Mouse (Mus musculus): ENCODE measurements at regions not wholly inside any gene's neighbourhood (a gene's known extent, or its start where the extent isn't known, plus 50 kb on each side); places are given as distances from the start of the nearest gene placed in this dataset.

GRCm38 (mm10) chr4:54767506-54768200 lies 177.2 kb upstream of the Zfp462 start:
- WGBS = 18% methylated on average over 8 of the region's 8 CpGs
- no peak overlapping the region for H3K27ac ChIP-seq
- H3K4me1 ChIP-seq = peaks cover 22% of the 10 kb centered on the region
- H3K27me3 ChIP-seq = no peaks in the 10 kb centered on the region
- no peaks in the 10 kb centered on the region for H3K36me3 ChIP-seq (ENCODE audit: poor library complexity, severe bottlenecking)
- no peak overlapping the region for H3K9ac ChIP-seq
- H3K4me2 ChIP-seq = no peak overlapping the region
- H3K4me3 ChIP-seq = no peak overlapping the region
- H3K9me3 ChIP-seq (replicated peaks) = no peaks in the 10 kb centered on the region
- ATAC-seq = no peak

DNA sequence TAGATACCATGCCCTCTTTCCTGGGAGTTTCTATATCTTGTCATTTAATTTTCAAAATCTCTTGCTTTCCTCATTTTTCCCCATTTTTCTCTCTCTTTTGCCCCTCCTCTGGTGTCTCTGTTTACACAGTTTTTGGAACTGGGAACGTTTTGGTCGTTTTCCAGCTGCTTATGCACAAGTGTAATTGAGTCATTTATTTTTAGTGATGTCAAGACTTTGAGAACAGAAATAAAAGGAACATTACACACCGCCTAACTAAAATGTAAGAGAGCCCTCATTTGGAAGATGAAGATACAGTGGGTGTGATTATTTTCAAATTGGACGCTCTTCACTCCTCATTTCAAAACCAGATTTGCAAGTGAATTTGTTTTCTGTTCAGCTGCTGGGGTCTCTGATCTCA lies 176.0 kb upstream of the Zfp462 start:
- Histone ChIP-seq H3K9ac (no peak overlapping the region), H3K4me2 (no peak overlapping the region), H3K27ac (no peak overlapping the region), H3K4me3 (no peak overlapping the region), H3K4me1 (peaks cover 22% of the 10 kb centered on the region), H3K9me3 (replicated peaks) (no peaks in the 10 kb centered on the region), H3K27me3 (no peaks in the 10 kb centered on the region), H3K36me3 (ENCODE audit: poor library complexity, severe bottlenecking) (no peaks in the 10 kb centered on the region)
- WGBS = 32% methylated on average over 4 of the region's 4 CpGs
- no peak for ATAC-seq

DNA sequence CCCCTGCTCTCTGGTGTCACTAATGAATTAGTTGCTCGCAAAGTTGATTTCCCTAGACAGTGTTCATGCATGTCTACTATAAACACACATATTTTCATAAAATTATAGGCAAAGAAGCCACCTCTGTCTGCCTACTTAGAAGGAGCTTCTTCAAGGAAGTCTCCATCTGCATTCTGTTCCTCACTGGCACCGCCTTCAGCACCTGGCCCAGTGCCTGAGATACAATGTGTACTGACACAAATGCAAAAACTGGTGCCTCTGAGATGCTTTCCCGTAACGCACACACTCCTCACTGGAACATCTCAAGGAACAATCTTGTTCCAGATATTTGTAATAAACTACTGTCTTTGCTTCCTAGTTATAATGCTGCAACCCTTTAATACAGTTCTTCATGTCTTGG lies 170.8 kb upstream of the Zfp462 start:
- Histone ChIP-seq H3K4me3 (no peak overlapping the region), H3K9me3 (replicated peaks) (no peaks in the 10 kb centered on the region), H3K4me1 (peaks cover 6% of the 10 kb centered on the region), H3K27me3 (no peaks in the 10 kb centered on the region), H3K9ac (no peak overlapping the region), H3K4me2 (no peak overlapping the region), H3K27ac (no peak overlapping the region), H3K36me3 (ENCODE audit: poor library complexity, severe bottlenecking) (no peaks in the 10 kb centered on the region)
- WGBS = 81% methylated on average over 4 of the region's 4 CpGs
- ATAC-seq = no peak

- Histone ChIP-seq H3K27ac (no peak overlapping the region), H3K27me3 (no peaks in the 10 kb centered on the region), H3K9ac (no peak overlapping the region), H3K4me1 (no peaks in the 10 kb centered on the region), H3K9me3 (replicated peaks) (no peaks in the 10 kb centered on the region), H3K4me2 (no peak overlapping the region), H3K4me3 (no peak overlapping the region), H3K36me3 (ENCODE audit: poor library complexity, severe bottlenecking) (no peaks in the 10 kb centered on the region)
- no peak; the same call in 1 of the 2 replicates for ATAC-seq
Measured at GRCm38 (mm10) chr4:54774717-54775116, 170.1 kb upstream of the Zfp462 start.

- no peak for ATAC-seq
- no peak overlapping the region for H3K27ac ChIP-seq
- no peaks in the 10 kb centered on the region for H3K36me3 ChIP-seq (ENCODE audit: poor library complexity, severe bottlenecking)
- no peak overlapping the region for H3K4me3 ChIP-seq
- no peaks in the 10 kb centered on the region for H3K27me3 ChIP-seq
- H3K9me3 ChIP-seq (replicated peaks) = no peaks in the 10 kb centered on the region
- H3K4me2 ChIP-seq = no peak overlapping the region
- WGBS = 65% methylated on average over 4 of the region's 4 CpGs
- no peaks in the 10 kb centered on the region for H3K4me1 ChIP-seq
- H3K9ac ChIP-seq = no peak overlapping the region
Measured at GRCm38 (mm10) chr4:54780511-54780910, 164.3 kb upstream of the Zfp462 start.

DNA sequence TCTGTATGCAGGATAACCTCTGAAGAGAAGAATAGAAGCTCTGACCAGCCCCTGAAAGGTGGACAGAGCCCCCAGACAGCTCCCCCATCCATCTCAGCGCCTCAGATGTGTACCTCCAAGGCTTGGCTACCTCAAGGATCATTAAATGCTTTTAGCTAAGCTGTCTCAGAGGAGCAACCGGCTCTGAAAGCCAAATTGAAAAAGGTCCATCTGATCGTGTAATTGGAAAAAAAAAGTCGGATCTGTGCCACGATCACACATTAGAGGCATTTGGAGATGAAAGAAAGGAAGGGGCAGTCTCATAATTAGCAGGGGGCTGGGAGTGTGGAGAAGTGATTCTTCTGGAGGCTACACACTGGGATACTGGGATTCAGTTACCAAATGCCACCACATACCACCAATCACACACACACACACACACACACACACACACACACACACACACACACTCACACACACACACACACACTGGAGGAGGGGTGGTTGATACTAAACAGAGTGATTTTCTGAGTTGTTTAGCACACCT lies 153.6 kb upstream of the Zfp462 start:
- Histone ChIP-seq H3K9ac (no peak overlapping the region), H3K27ac (peak overlapping the region; percentile 68), H3K4me2 (no peak overlapping the region), H3K36me3 (ENCODE audit: poor library complexity, severe bottlenecking) (no peaks in the 10 kb centered on the region), H3K4me1 (peaks cover 10% of the 10 kb centered on the region), H3K9me3 (replicated peaks) (no peaks in the 10 kb centered on the region), H3K27me3 (no peaks in the 10 kb centered on the region), H3K4me3 (no peak overlapping the region)
- WGBS = 11% methylated on average over 5 of the region's 5 CpGs
- ATAC-seq = peak; percentile 63; the same call in 1 of the 2 replicates

- Histone ChIP-seq H3K4me3 (no peak overlapping the region), H3K9ac (no peak overlapping the region), H3K9me3 (replicated peaks) (no peaks in the 10 kb centered on the region), H3K4me1 (peaks cover 10% of the 10 kb centered on the region), H3K36me3 (ENCODE audit: poor library complexity, severe bottlenecking) (no peaks in the 10 kb centered on the region), H3K4me2 (no peak overlapping the region), H3K27me3 (no peaks in the 10 kb centered on the region), H3K27ac (no peak overlapping the region)
- no peak for ATAC-seq
- WGBS = 92% methylated on average over 2 of the region's 2 CpGs
Measured at GRCm38 (mm10) chr4:54793857-54794256, 151.0 kb upstream of the Zfp462 start.

DNA sequence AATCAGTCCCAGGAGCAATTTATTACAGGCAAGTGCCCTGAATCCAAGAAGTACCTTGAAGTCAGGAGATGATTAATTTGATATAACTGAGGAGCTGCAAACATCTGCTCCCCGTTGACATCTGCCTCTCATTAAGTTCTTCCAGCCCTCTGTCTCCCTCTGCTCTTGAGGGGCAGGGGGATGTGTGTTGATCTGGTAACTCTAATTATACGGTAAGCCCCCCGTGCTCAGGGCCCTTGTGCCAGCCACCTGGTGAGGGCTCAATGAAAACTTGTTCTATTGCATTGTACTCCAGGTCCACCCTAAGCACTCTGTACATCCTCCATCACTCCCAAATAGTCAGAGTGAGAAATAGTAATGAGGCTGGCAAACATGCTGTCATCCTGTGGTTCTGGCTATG lies 149.6 kb upstream of the Zfp462 start:
- Histone ChIP-seq H3K9ac (no peak overlapping the region), H3K4me3 (no peak overlapping the region), H3K9me3 (replicated peaks) (no peaks in the 10 kb centered on the region), H3K4me1 (peaks cover 10% of the 10 kb centered on the region), H3K27me3 (no peaks in the 10 kb centered on the region), H3K36me3 (ENCODE audit: poor library complexity, severe bottlenecking) (no peaks in the 10 kb centered on the region), H3K27ac (no peak overlapping the region), H3K4me2 (no peak overlapping the region)
- peak; percentile 36; the same call in 1 of the 2 replicates for ATAC-seq
- 26% methylated on average over 3 of the region's 3 CpGs for WGBS

DNA sequence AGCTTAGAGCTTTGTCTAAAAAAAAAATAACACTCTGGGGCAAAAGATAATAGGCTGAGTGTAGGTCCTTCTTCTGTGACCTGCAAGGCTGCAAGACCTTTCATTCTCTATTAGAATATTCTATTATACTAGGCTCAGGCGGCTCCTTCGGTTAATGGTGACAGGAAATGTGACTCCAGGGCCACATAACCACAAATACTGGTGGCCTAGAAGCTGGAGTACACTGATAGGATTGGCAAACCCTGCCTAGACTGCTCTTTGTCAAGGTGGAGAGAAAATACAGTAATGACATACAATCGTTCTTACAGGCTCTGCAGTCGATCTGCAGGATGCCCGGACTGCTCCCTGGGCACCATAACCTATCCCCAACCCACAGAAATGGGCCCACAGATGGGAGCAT lies 146.3 kb upstream of the Zfp462 start:
- no peak overlapping the region for H3K9ac ChIP-seq
- no peak overlapping the region for H3K4me2 ChIP-seq
- H3K27me3 ChIP-seq = no peaks in the 10 kb centered on the region
- no peak for ATAC-seq
- no peak overlapping the region for H3K27ac ChIP-seq
- H3K9me3 ChIP-seq (replicated peaks) = no peaks in the 10 kb centered on the region
- H3K36me3 ChIP-seq (ENCODE audit: poor library complexity, severe bottlenecking) = no peaks in the 10 kb centered on the region
- 0 out of 2 replicates have a peak, but pooled peaks cover 3% of the 10 kb centered on the region for H3K4me1 ChIP-seq
- no peak overlapping the region for H3K4me3 ChIP-seq
- 84% methylated on average over 5 of the region's 5 CpGs for WGBS

DNA sequence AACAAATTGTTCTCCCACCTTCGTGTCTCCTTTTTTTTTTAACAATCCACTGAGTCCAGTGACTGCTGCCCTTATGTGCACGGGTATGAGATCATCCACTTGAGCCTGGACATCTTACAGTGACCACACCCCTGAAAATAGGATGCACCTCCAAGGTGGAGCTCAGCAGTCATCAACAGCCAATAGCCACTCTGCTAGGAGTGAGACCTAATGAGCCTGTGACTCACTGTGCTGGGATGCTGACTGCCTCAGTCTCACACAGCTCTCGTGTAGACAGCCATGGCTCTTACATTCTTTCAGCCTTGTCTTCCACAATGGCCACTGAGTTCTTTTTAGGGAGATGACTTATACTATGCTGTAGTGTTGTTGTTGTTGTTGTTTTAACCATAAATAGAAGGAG lies 133.7 kb upstream of the Zfp462 start:
- Histone ChIP-seq H3K9me3 (replicated peaks) (no peaks in the 10 kb centered on the region), H3K27me3 (no peaks in the 10 kb centered on the region)
- WGBS = 63% methylated on average over 3 of the region's 3 CpGs

DNA sequence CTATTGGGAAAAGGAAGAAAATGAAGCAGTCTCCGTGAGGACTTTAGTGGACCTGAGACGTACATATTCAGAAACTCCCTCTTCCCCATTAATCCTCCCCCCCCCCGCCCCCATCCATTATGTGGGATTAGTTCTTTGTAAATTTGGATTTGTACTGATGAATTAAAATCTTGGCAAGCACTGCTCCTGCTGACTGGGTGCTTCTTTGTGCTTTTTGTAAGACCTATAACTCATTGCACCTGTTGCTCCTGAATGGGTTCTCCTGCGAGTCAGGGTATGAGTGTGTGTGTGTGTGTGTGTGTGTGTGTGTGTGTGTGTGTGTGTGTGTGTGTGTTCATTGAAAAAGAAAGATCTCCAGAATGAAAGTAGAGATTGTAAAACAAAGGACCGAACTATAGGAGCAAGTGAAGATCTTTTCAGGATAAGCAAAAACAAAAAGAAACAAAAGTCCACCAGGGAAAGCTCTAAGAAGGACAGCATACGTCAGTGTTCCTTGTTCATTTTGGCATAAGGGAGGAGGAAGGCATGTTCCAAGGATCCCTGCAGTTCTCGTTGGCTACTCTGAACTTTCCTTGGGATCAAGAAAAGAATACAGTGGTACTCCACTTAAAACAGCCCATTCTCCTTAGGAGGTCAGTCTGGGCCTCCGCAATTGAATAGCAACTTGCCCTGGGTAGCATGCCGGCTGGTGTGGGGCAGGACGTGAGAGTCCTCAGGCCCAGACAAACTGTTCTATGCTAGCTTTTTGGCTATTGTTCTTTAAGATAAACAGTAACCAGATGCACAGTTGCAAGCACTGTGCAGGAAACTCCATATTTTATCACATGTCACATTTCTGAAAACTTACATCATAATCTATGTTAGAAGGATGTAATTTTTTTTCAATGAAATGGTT lies 131.9 kb upstream of the Zfp462 start:
- no peak overlapping the region for H3K4me2 ChIP-seq
- H3K4me1 ChIP-seq = peaks cover 12% of the 10 kb centered on the region
- H3K9me3 ChIP-seq (replicated peaks) = no peaks in the 10 kb centered on the region
- no peaks in the 10 kb centered on the region for H3K36me3 ChIP-seq (ENCODE audit: poor library complexity, severe bottlenecking)
- H3K9ac ChIP-seq = no peak overlapping the region
- no peaks in the 10 kb centered on the region for H3K27me3 ChIP-seq
- 7% methylated on average over 10 of the region's 10 CpGs for WGBS
- H3K4me3 ChIP-seq = no peak overlapping the region
- ATAC-seq = peak; percentile 61; the same call in 1 of the 2 replicates
- H3K27ac ChIP-seq = peak overlapping the region; percentile 35

More for the DNA sequence above, 133.7 kb upstream of the Zfp462 start:
- H3K4me3 ChIP-seq = no peak overlapping the region
- no peaks in the 10 kb centered on the region for H3K36me3 ChIP-seq (ENCODE audit: poor library complexity, severe bottlenecking)
- H3K27ac ChIP-seq = no peak overlapping the region
- H3K4me2 ChIP-seq = no peak overlapping the region
- ATAC-seq = no peak
- H3K9ac ChIP-seq = no peak overlapping the region
- H3K4me1 ChIP-seq = peaks cover 12% of the 10 kb centered on the region

DNA sequence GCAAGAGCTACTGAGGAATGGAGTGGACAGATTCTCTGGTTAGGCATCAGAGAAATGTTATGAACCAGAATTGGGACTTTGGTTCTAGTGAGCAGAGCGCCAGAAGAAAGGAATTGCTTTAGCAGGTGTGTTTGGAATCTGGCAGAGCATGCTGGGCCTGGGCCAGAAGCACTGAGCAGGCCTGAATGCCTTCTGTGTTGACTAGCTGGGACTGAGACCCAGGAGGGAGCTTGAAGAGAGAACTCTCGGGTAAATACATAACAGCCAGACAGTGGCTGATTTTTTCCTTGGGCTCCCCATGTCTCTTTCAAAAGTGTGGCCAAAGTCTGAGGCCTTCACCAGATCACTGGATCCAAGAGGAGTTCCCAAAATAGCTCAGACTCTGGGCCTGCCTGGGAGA lies 107.5 kb upstream of the Zfp462 start:
- H3K4me3 ChIP-seq = no peak overlapping the region
- H3K27me3 ChIP-seq = no peaks in the 10 kb centered on the region
- H3K9me3 ChIP-seq (replicated peaks) = no peaks in the 10 kb centered on the region
- no peak overlapping the region for H3K27ac ChIP-seq
- ATAC-seq = no peak
- no peak overlapping the region for H3K9ac ChIP-seq
- H3K36me3 ChIP-seq (ENCODE audit: poor library complexity, severe bottlenecking) = no peaks in the 10 kb centered on the region
- WGBS = 77% methylated on average over 2 of the region's 2 CpGs
- peaks cover 13% of the 10 kb centered on the region for H3K4me1 ChIP-seq
- H3K4me2 ChIP-seq = no peak overlapping the region
